Mouse (Mus musculus) small intestine, adult 2 months (tissue): Measurements from ENCODE around the gene Rnf180.

Experiments used
- CTCF ChIP-seq: fragments of 200-500 bp; IDR thresholded peaks from 2 replicates; pipeline ENCODE4 v1.5.1; 2012; ENCODE audit warnings: low read depth, mild to moderate bottlenecking, control low read depth, inconsistent platforms, low read length, moderate library complexity, mixed read lengths; ENCODE audit not compliant: insufficient replicate concordance, insufficient read length; ENCODE audit errors: extremely low read depth
- POLR2A ChIP-seq: fragments of 200-500 bp; IDR thresholded peaks from 2 replicates; pipeline ENCODE4 v1.6.1; 2012; ENCODE audit warnings: low read depth, mild to moderate bottlenecking, control low read depth, inconsistent platforms, low read length, moderate library complexity

DNA sequence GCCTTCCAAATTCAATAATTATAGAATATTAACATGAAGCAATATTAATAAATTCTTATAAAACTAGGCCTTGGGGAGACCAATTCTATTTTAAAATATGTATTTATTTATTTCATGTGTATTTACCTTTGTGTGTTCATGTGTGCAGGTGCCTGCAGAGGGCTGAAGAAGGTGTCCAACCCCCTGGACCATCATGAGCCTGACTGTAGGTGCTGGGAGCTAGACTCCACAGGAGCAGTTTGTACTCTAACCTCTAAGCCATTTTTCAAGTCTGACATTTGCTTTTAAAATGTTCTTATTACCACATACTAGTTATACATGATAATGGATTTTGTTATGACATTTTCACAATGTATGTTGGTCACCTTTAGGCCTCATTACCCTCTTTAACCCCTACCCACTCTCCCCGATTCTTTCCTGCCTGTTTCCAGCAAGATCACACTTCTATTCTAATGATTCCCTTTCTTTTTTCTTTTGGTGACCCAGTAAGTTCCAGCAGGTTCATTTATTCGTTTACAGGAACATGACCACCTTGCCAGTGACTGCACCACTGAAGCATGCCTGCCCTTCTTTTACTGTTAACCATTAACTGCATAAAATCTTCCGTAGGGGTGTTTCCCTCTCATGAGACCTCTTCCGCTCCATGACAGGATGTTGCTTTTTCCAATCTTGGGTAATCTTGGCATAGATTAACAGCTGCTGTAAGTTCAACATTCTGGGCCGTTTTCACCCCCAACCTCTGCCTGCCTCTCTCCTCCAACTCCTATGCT is 36.8 kb upstream of the Rnf180 start:
- TF ChIP-seq POLR2A (no peak), CTCF (no peak)
